Mouse (Mus musculus): ENCODE measurements around the gene Kdelr2. TPM values are rescaled to one million over a fixed set of nuclear protein-coding genes. Genes with fewer than 3 reads are reported as not detected.

Gene Kdelr2
- polyA plus RNA-seq, 1 experiment from 2014 or later = 254 TPM

GRCm38 (mm10) chr5:143423899-143424519, 20.4 kb downstream of the Kdelr2 start:
- H3K4me2 ChIP-seq (ENCODE audit: low read length) = no peak overlapping the region
- H3K9ac ChIP-seq (ENCODE audit: low read length) = no peak overlapping the region
- no peaks in the 10 kb centered on the region for H3K4me1 ChIP-seq (ENCODE audit: control insufficient read depth in 2 of 2, insufficient read depth in 2 of 2, low read length in 2 of 2)
- WGBS = 26% methylated on average over 6 of the region's 6 CpGs
- peaks cover 43% of the 10 kb centered on the region for H3K36me3 ChIP-seq (ENCODE audit: control insufficient read depth, insufficient read depth, low read length)
- H3K9me3 ChIP-seq (ENCODE audit: control insufficient read depth, low read length) = no peaks in the 10 kb centered on the region
- ATAC-seq (ENCODE audit: insufficient number of reproducible peaks, insufficient read depth, low FRiP score, low read depth) = peak; percentile 43; the same call in 1 of the 2 replicates
- no peak overlapping the region for H3K27ac ChIP-seq (replicated peaks in 1 of 2; ENCODE audit: control insufficient read depth in 1 of 2, insufficient read depth in 1 of 2, low read depth in 2 of 2, low read length in 2 of 2)
- no peaks in the 10 kb centered on the region for H3K27me3 ChIP-seq (ENCODE audit: control insufficient read depth, insufficient read depth, low read length)
- no peak overlapping the region for H3K4me3 ChIP-seq (ENCODE audit: control insufficient read depth in 1 of 2, insufficient read depth in 1 of 2, low read depth in 1 of 2, low read length in 2 of 2)

- no peak for ATAC-seq (ENCODE audit: insufficient number of reproducible peaks, insufficient read depth, low FRiP score, low read depth)
- WGBS = 2% methylated on average over 4 of the region's 4 CpGs
Observed at GRCm38 (mm10) chr5:143434421-143434820, 30.8 kb downstream of the Kdelr2 start.

GRCm38 (mm10) chr5:143441298-143441697, 37.7 kb downstream of the Kdelr2 start:
- H3K9me3 ChIP-seq (ENCODE audit: control insufficient read depth, low read length) = no peaks in the 10 kb centered on the region
- no peaks in the 10 kb centered on the region for H3K36me3 ChIP-seq (ENCODE audit: control insufficient read depth, insufficient read depth, low read length)
- no peak overlapping the region for H3K4me3 ChIP-seq (ENCODE audit: control insufficient read depth in 1 of 2, insufficient read depth in 1 of 2, low read depth in 1 of 2, low read length in 2 of 2)
- no peaks in the 10 kb centered on the region for H3K27me3 ChIP-seq (ENCODE audit: control insufficient read depth, insufficient read depth, low read length)
- no peak for ATAC-seq (ENCODE audit: insufficient number of reproducible peaks, insufficient read depth, low FRiP score, low read depth)
- no peak overlapping the region for H3K4me2 ChIP-seq (ENCODE audit: low read length)
- H3K9ac ChIP-seq (ENCODE audit: low read length) = no peak overlapping the region
- no peaks in the 10 kb centered on the region for H3K4me1 ChIP-seq (ENCODE audit: control insufficient read depth in 2 of 2, insufficient read depth in 2 of 2, low read length in 2 of 2)
- 80% methylated on average over 3 of the region's 3 CpGs for WGBS
- H3K27ac ChIP-seq (replicated peaks in 1 of 2; ENCODE audit: control insufficient read depth in 1 of 2, insufficient read depth in 1 of 2, low read depth in 2 of 2, low read length in 2 of 2) = no peak overlapping the region

More at GRCm38 (mm10) chr5:143434421-143434820, 30.8 kb downstream of the Kdelr2 start:
- Histone ChIP-seq H3K27ac (replicated peaks in 1 of 2; ENCODE audit: control insufficient read depth in 1 of 2, insufficient read depth in 1 of 2, low read depth in 2 of 2, low read length in 2 of 2) (no peak overlapping the region), H3K9ac (ENCODE audit: low read length) (no peak overlapping the region), H3K4me3 (ENCODE audit: control insufficient read depth in 1 of 2, insufficient read depth in 1 of 2, low read depth in 1 of 2, low read length in 2 of 2) (no peak overlapping the region), H3K9me3 (ENCODE audit: control insufficient read depth, low read length) (no peaks in the 10 kb centered on the region), H3K4me2 (ENCODE audit: low read length) (no peak overlapping the region), H3K4me1 (ENCODE audit: control insufficient read depth in 2 of 2, insufficient read depth in 2 of 2, low read length in 2 of 2) (no peaks in the 10 kb centered on the region; a peak in 1 of 4 replicates), H3K27me3 (ENCODE audit: control insufficient read depth, insufficient read depth, low read length) (no peaks in the 10 kb centered on the region), H3K36me3 (ENCODE audit: control insufficient read depth, insufficient read depth, low read length) (no peaks in the 10 kb centered on the region)

- Histone ChIP-seq H3K4me1 (ENCODE audit: control insufficient read depth in 2 of 2, insufficient read depth in 2 of 2, low read length in 2 of 2) (no peaks in the 10 kb centered on the region), H3K36me3 (ENCODE audit: control insufficient read depth, insufficient read depth, low read length) (no peaks in the 10 kb centered on the region), H3K27ac (replicated peaks in 1 of 2; ENCODE audit: control insufficient read depth in 1 of 2, insufficient read depth in 1 of 2, low read depth in 2 of 2, low read length in 2 of 2) (no peak overlapping the region), H3K27me3 (ENCODE audit: control insufficient read depth, insufficient read depth, low read length) (no peaks in the 10 kb centered on the region), H3K4me3 (ENCODE audit: control insufficient read depth in 1 of 2, insufficient read depth in 1 of 2, low read depth in 1 of 2, low read length in 2 of 2) (no peak overlapping the region), H3K9ac (ENCODE audit: low read length) (no peak overlapping the region), H3K4me2 (ENCODE audit: low read length) (no peak overlapping the region), H3K9me3 (ENCODE audit: control insufficient read depth, low read length) (no peaks in the 10 kb centered on the region)
- WGBS = 77% methylated on average over 12 of the region's 12 CpGs
- no peak for ATAC-seq (ENCODE audit: insufficient number of reproducible peaks, insufficient read depth, low FRiP score, low read depth)
Observed at GRCm38 (mm10) chr5:143441753-143442152, 38.1 kb downstream of the Kdelr2 start.

GRCm38 (mm10) chr5:143463671-143464070, 60.0 kb downstream of the Kdelr2 start:
- Histone ChIP-seq H3K4me1 (ENCODE audit: control insufficient read depth in 2 of 2, insufficient read depth in 2 of 2, low read length in 2 of 2) (peaks cover 3 to 13% of the 10 kb centered on the region in 2 experiments; a peak in 2 of 4 replicates), H3K4me3 (ENCODE audit: control insufficient read depth in 1 of 2, insufficient read depth in 1 of 2, low read depth in 1 of 2, low read length in 2 of 2) (peak overlapping the region; percentile 66 to 74), H3K4me2 (ENCODE audit: low read length) (peak overlapping the region; percentile 88), H3K27me3 (ENCODE audit: control insufficient read depth, insufficient read depth, low read length) (no peaks in the 10 kb centered on the region), H3K9ac (ENCODE audit: low read length) (peak overlapping the region; percentile 80), H3K9me3 (ENCODE audit: control insufficient read depth, low read length) (no peaks in the 10 kb centered on the region), H3K36me3 (ENCODE audit: control insufficient read depth, insufficient read depth, low read length) (peaks cover 20% of the 10 kb centered on the region), H3K27ac (replicated peaks in 1 of 2; ENCODE audit: control insufficient read depth in 1 of 2, insufficient read depth in 1 of 2, low read depth in 2 of 2, low read length in 2 of 2) (peak overlapping the region in 1 of 2 experiments; percentile 60; a peak in 1 of 4 replicates)
- 76% methylated on average over 11 of the region's 11 CpGs for WGBS
- ATAC-seq (ENCODE audit: insufficient number of reproducible peaks, insufficient read depth, low FRiP score, low read depth) = no peak

GRCm38 (mm10) chr5:143464100-143464756, 60.6 kb downstream of the Kdelr2 start, which contains the start of gene Daglb:
Gene Daglb (plus strand): TSS chr5:143464584.
- WGBS = 3% methylated on average over 43 of the region's 43 CpGs
- Histone ChIP-seq H3K9me3 (ENCODE audit: control insufficient read depth, low read length) (no peaks in the 10 kb centered on the region), H3K4me1 (ENCODE audit: control insufficient read depth in 2 of 2, insufficient read depth in 2 of 2, low read length in 2 of 2) (peaks cover 3 to 13% of the 10 kb centered on the region in 2 experiments; a peak in 2 of 4 replicates), H3K9ac (ENCODE audit: low read length) (peak within 1 kb of the TSS; percentile 80), H3K27me3 (ENCODE audit: control insufficient read depth, insufficient read depth, low read length) (no peaks in the 10 kb centered on the region), H3K4me2 (ENCODE audit: low read length) (peak within 1 kb of the TSS; percentile 88), H3K27ac (replicated peaks in 1 of 2; ENCODE audit: control insufficient read depth in 1 of 2, insufficient read depth in 1 of 2, low read depth in 2 of 2, low read length in 2 of 2) (peak within 1 kb of the TSS; percentile 13 to 60), H3K36me3 (ENCODE audit: control insufficient read depth, insufficient read depth, low read length) (peaks cover 21% of the 10 kb centered on the region), H3K4me3 (ENCODE audit: control insufficient read depth in 1 of 2, insufficient read depth in 1 of 2, low read depth in 1 of 2, low read length in 2 of 2) (peak within 1 kb of the TSS; percentile 66 to 74)
- ATAC-seq (ENCODE audit: insufficient number of reproducible peaks, insufficient read depth, low FRiP score, low read depth) = peak; percentile 89

GRCm38 (mm10) chr5:143464757-143465118, 61.1 kb downstream of the Kdelr2 start:
- under 1% methylated on average over 20 of the region's 20 CpGs for WGBS
- Histone ChIP-seq H3K4me1 (ENCODE audit: control insufficient read depth in 2 of 2, insufficient read depth in 2 of 2, low read length in 2 of 2) (peaks cover 3 to 13% of the 10 kb centered on the region in 2 experiments; a peak in 2 of 4 replicates), H3K27ac (replicated peaks in 1 of 2; ENCODE audit: control insufficient read depth in 1 of 2, insufficient read depth in 1 of 2, low read depth in 2 of 2, low read length in 2 of 2) (peak overlapping the region; percentile 2 to 60), H3K36me3 (ENCODE audit: control insufficient read depth, insufficient read depth, low read length) (peaks cover 25% of the 10 kb centered on the region), H3K4me3 (ENCODE audit: control insufficient read depth in 1 of 2, insufficient read depth in 1 of 2, low read depth in 1 of 2, low read length in 2 of 2) (peak overlapping the region; percentile 66 to 74), H3K9ac (ENCODE audit: low read length) (peak overlapping the region; percentile 80), H3K4me2 (ENCODE audit: low read length) (peak overlapping the region; percentile 88), H3K27me3 (ENCODE audit: control insufficient read depth, insufficient read depth, low read length) (no peaks in the 10 kb centered on the region), H3K9me3 (ENCODE audit: control insufficient read depth, low read length) (no peaks in the 10 kb centered on the region)
- peak; percentile 39; the same call in 1 of the 2 replicates for ATAC-seq (ENCODE audit: insufficient number of reproducible peaks, insufficient read depth, low FRiP score, low read depth)

Measured in heart, embryonic 14.5 days (tissue).